Mouse (Mus musculus) left cerebral cortex, adult 8-10 months (tissue): Measurements from ENCODE around the gene Ltbp3. TPM values are rescaled to one million over a fixed set of nuclear protein-coding genes. Genes with fewer than 3 reads are reported as not detected.
A peak's percentile ranks its signal among the peaks of the same experiment; 100 is the strongest.

ENCODE experiments used
- DNase-seq, 2 experiments: peaks; one replicate each; pipeline ENCODE4 v3.0.0; 2022; ENCODE audit warnings: low spot score in 2 of 2
- total RNA-seq, 4 experiments: library from RNA; stranded (reverse); gene quantifications; 2 replicates each; pipeline ENCODE4 v1.2.4; 2022

Gene Ltbp3
- total RNA-seq: 10 to 100 TPM; 35.0 to 42.2 (median 41.3) TPM

DNA sequence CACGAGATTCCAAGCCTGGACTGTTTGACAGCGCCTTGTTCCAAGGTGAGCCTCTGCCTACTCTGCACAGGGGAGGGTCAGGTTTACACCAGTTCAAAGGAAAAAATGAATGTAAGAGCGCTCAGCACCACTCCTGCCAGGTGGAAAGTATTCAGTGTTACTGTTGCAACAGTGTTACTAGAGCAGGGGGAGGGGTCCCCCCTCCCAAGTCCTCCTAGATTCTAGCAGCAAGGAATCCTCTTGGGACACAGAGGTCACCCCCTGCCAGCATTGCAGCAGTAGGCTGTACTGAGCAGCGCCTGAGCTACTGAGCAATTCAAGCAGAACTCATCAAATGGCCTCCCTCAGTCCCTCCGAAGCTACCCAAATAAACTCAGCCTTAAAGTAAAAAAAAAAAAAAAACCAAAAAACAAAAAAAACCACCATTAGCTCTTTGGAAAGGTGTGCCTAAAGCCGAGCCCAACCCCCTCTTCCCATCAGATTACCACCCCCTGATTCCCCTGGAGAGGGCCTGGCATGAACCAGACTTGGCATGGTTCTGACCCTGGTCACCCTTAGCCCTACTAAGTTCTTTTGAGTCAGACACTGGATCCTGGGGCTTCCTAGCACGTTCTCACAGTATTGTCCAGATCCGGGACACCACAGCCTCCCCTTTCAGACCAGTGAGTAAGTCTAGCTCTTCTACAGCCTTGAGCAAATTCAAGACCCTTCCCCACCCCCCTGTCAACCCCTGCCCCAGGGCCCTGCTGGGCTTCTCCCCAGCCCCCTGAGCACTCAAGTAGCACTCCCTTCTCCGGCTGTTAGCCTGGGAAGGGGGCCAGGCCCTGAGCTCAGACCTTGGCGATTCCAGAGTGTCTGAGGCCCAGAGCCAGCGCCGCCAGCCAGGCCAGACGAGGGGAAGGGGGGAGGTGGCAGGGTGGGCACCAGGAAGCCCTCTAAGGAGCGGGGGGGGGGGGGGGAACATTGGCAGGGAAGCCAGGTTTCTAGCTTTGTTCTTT lies at the start of gene Ltbp3:
Gene Ltbp3, plus strand, starts transcription at position 585 of the 998 bp plus-strand sequence.
- no peak for DNase-seq

DNA sequence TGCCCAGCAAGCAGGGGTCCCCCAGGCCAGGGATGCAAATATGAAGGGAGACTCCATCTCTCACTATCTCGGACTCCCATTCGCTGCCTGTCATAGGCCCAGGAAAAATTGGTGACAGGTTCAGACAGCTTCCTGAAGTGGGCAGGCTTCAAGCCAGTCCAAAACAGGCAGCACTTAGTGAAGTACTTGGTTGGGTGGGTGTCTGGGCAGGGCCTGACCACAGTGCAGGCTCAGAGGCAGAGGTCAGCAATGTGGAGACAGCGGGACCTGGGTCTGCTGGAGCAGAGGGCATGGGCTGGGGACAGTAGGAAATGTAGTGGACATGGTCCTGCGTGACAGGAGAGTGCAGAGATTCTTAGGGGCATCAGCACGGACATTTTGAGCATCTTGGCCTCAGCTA lies 49.1 kb upstream of the Ltbp3 start:
- no peak for DNase-seq

DNA sequence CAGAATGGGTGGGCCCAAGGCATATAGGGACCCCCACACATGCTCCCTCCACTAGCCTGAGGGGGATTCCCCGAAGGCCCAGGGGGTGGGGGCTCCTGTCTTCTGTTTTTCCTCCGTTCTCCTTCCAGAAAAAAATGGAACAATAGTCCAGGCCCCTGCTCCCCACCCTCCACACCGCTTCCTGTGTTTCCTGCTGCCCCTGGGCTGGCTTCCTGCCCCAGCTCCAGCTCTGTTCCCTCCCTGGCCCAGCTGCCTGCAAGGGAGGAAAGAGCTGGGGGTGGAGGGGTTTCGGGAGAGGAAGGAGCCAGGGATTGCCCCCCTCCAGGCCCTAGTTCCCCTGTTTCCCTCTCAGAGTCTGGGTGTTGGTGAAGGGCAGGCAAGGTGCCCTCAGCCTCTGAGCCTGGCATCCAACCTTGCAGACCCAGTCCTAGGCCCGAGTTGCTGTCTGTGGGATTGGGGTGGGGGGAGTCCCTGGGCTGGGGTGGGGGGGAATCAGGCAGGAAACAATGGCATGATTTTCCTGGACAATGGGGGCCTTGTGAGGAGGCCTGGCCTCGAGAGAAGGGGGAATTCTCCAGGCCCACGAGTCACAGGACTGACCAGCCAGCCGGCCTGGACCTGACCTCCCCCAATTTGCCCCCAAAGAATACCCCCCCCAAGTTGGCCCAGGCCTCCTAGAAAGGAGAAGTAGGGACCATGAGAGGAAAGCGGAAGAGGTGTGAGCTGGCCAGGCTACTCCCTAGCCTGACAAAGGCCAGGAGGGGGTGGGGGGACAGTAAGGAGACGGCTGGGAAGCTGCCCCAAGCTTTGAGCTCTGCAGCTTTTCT lies 48.4 kb upstream of the Ltbp3 start:
- no peak for DNase-seq

DNA sequence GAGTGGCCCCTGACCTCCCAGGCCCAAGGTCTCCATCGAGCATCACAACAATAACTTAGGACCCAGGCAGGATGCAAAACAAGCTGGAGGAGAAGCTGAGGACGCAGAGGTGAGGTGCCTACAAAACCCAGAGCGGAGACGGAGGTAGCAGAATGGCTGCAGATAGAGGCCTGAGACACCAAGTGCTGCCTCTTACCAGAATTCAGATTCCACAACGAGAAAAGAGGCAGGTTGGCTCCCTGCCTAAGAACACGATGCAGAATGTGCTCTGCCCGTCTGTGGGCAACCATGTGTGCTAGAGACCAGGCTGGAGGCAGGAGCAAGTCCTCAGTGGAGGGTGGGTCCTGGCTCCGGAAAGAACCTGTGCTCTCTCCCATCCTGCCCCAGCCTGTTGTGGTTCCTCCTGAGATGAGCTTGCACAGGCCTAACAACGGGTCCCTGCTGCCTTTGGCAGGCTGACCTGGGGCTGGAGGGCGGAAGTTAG lies 47.7 kb upstream of the Ltbp3 start:
- no peak for DNase-seq

DNA sequence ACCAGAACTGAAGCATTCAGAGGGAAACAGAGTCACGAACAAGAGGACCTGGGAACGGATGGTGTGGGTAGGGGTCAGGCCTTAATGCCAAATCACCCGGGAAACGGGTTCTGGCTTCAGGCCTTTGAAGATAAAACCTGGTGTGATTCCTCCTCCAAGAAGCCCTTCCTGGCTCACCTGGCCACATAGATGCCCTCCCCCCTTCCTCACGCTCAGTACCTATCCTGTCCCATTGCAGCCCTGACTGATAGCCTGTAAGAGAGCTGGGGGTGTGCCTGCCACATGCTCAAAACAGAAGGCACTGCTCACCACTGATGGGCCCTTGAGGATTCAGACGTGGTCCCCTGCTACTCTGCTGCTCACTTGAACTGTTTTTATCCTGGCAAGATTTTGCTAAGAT lies 46.9 kb upstream of the Ltbp3 start:
- no peak for DNase-seq

DNA sequence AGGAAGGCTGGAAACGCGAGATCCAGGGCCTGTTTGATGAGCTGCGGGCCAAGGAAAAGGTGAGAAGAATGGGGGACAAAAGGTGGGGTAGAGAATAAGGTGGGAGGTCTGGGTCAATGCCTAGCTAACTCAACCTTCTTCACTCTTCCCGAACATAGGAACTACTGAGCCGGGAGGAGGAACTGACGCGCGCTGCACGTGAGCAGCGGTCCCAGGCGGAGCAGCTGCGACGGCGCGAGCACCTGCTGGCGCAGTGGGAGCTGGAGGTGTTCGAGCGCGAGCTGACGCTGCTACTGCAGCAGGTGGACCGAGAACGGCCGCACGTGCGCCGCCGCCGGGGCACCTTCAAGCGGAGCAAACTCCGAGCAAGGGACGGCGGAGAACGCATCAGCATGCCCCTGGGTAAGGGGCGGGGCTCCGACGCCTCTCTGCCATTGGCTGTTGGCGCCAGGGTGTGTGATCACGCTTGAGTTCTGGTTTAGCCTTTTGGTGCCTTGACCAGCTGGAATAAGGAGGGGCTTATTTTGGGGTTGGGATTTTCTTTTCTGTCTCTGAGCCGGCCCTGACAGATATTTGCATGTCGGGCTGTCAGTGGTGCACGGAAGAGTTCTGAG lies 44.7 kb upstream of the Ltbp3 start:
- DNase-seq: no peak

DNA sequence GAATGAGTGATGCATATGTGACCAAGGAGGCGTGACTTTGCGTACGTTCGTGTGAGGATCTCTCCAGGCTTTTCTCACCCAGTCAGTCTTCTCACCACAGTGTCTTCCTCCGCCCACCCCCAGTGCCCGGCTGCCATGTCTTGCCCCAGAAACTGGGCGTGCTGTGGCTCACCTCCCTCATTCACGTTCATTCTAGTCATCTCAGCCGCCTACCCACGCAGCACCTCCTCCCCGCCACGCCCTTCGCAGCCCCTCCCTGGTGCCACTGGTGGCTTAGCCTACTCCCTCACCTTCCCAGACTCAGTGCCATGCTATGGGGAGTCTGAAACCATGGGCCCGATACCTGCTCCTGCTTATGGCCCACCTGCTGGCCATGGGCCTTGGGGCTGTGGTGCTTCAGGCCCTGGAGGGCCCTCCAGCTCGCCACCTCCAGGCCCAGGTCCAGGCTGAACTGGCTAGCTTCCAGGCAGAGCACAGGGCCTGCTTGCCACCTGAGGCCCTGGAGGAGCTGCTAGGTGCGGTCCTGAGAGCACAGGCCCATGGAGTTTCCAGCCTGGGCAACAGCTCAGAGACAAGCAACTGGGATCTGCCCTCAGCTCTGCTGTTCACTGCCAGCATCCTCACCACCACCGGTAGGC lies 36.4 kb upstream of the Ltbp3 start, which contains the start of gene Kcnk7:
Gene Kcnk7, plus strand, starts transcription at position 205 of the 638 bp plus-strand sequence.
- DNase-seq: peak in 1 of 2 experiments; percentile 32

DNA sequence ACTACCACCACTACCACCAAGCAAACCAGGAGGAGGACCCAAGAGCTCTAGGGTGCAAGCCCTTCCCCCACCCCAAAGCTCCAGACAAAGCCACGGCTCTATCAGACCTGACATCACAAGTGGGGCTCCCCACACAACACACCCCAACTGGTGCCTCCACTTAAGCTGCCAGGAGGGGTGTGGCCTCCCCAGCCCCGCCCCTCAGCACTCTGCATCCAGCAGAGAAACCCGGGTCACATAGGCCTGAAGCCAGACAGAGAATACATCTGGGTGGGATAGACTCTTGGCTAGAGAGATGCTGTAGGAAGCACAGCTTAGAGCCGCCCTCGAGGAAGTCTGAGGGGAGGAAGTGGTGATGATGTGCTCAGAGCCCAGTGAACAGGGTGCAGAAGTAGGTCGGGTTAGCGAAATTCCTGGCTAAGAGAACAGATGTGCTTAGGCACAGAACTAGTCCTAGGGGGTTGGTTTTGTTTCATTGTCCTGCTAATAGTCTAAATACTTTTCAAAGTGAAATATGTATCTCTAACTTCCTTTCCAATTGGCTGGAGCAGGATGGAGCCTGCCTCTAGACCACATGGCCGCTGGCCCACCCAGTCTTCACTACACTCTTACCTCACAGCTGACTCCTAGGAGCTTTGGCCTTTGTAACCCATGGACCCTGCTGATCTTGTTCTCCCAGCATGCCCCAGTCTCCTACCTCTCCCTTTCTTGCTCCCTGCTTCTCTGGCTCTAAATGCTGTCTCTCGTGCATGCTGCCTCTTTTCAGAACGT lies 35.7 kb upstream of the Ltbp3 start:
- no peak for DNase-seq

DNA sequence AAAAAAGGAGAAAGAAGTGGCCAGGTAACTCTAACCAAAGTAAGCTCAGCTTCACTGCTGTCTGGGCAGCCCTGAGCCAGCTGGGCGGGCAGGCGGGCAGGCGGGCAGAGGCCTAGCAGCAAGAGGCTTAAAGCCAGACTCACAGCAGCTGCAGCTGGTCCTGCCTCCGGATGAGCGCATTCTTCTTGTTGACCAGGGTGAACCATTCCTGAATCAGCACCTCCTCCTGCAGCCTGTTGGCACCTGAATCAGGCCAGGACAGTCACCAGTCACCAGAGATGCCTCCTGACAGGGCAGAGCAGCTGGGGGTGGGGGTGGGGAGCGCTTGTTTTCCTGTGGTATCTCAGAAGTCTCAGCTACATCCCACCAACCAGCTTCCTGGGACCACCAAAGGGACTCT lies 30.6 kb upstream of the Ltbp3 start:
- no peak for DNase-seq

DNA sequence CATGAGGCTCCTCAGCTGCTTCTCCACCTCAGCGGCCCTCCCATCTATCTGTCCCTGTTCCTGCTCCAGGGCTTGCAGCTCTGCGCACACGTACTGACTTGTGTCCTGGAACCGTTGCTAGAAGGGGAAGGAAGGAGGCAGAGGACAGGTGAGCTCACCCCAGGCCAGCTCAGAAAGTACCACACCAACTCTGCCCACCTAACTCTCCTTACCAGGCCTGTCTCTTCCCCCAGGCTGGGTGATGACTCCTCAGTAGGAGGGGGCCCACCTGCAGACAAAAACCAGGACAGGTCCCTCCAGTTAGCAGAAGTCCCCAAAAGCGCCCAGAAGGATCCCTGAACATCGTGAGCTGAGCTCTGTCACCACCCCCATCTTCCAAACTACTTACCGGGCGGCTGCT lies 30.1 kb upstream of the Ltbp3 start:
- DNase-seq: no peak

DNA sequence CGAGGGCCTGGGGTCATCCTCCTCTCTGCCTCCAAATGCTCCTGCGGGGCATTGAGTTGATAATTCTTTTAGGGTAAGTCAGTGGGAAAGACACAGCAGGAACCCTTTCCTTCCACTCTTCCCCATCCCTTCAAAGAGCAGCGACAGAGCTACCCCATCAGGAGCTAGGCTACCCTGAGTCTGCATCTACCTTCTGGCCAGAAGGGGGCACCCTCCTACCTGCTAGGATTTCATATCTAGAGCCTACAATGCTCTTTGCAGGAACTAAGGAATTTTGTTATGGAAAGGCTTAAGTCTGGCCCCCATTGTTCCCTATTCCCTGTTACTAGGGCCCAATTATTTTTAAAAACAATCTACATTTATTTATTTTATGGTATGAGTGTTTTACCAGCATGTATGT lies 29.5 kb upstream of the Ltbp3 start:
- DNase-seq: no peak

DNA sequence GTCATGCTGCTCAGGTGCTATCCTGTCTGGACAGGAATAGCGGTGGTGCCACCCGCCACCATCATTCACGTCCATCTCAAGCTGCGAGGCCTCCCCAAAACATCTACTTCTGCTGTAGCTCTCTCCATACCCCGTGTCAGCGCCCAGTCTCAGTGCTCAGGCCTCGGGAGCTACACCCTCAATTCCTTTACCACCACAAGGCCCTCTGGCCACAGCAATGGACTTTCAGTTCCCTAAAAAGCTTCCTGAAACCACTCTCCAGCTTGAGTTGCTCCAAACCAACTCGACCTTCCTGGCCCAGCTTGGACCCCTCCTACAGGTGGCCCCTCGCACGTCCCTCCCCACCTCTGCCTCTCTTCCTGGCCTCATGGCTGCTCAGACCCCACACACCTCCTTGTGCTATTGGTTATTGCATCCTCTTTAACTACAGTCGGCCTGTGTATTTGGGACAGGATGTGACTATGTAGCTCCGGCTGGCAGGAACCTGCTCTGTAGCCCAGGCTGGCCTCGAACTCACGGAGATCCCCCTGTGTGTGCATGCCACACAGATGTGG lies 28.7 kb upstream of the Ltbp3 start:
- no peak for DNase-seq

DNA sequence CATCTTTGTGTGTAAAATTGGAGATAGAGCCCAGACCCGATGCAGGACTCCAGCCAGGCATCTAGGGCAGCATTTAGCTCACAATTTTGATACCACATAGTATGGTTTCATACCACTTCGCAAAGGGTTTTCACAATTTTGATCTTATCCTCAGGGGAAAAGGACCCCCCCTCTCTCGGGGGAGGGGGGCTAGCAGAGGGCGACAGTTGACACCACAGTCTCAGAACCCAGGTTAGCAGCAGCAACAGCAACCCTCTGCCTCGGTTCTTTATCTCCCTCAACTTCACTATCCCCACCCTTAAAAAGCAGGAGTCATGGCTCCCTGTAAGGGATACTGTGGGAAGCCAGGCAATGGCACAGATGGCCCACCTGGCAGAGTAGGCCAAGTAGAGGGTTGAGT lies 27.4 kb upstream of the Ltbp3 start:
- no peak for DNase-seq

DNA sequence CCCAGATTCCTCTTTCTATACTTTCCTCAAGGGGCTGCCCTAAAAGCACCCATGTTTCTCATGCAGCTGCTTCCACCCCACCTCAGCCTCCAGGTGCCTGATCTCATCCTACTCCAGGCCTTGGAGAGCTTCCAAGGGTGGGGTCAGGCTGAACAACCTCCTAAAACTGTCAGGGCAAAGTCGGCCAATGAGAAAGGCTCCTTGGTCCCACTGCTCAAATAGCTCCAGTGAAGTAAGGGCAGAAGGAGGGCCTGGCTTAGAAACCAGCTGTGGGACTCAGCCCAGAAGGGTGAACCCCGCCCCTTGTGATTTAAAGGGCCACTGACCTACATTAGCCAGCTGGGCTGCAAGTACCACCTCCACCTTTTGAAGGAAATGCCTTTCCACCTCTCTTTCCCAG lies 27.0 kb upstream of the Ltbp3 start:
- DNase-seq: no peak

DNA sequence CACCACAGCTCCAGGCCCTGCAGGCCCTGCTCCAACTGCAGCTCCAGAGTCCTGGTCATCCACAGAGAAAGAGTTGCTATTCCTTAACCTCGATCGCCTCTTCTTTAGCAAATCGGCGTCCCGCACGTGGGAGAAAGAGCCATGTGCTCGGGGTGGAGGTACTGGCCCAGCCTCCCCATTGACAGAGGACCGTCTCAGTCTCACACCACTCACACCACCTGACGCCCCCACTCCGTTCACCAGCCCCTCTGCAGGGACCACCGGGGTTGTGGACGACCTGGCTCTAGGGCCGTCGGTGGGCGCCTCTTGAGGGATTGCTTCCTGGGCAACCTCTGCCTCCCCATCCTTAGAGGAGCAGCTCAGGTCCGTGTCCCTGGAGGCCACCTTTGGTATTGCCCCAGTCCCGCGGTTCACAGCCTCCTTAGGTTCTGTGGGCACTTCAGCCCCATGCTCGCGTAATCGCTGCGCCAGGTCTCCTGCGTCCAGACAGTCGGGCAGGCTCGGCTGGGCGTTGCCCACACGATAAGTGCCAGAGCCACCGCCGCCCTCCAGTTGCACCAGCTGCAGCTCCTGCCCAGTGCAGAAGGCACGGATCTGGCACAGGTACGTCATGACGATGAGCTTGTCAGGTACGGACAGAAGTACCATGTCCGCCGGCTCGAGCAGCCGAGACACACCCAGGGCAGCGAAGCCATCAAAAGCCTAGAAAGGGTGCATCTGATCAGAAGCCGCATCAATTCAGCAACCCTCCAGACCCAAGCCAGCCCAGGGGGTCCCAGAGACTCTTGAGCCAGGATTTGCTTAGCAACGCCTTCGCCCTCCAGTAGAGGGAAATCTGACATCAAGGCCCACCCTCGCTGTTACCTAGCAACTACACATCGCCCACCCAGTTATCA lies 24.7 kb upstream of the Ltbp3 start:
- DNase-seq: no peak

DNA sequence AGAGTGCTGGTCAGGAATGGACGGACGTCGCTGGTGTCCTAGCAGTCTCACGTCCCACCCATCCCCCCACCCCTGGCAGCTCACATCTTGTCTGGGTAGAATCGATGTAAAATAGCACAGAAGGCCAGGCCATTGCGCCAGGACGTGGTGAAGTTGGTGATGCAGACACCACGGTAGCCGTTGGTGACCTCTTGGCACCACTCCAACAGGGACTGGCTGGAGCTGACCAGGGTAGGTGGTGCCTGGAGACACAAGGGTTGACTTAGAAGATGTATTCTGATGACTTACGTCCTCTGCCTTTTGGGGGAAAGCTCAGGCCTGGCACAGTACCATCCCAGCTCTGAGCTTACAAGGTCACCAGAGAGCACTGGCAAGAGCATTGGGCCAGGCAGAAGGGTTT lies 23.7 kb upstream of the Ltbp3 start:
- no peak for DNase-seq

DNA sequence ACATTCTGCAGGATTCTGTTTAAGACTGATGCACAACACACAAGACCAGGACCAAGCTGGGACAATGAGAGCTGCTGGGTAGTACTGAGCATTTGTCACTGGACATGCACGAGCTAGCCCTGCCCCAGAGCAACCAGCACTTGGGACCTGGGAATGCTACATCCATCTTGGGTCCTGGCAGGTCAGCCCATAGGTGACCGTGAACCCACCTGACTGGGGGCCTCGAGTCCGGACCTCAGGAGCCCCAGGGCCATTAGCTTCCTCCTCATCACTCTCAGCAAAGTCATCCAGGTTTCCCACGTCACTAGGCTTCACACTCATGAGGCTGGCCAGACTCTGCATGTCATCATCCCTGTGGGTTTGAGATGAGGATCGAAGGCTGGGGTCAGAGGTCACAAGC lies 19.5 kb upstream of the Ltbp3 start:
- DNase-seq: no peak

DNA sequence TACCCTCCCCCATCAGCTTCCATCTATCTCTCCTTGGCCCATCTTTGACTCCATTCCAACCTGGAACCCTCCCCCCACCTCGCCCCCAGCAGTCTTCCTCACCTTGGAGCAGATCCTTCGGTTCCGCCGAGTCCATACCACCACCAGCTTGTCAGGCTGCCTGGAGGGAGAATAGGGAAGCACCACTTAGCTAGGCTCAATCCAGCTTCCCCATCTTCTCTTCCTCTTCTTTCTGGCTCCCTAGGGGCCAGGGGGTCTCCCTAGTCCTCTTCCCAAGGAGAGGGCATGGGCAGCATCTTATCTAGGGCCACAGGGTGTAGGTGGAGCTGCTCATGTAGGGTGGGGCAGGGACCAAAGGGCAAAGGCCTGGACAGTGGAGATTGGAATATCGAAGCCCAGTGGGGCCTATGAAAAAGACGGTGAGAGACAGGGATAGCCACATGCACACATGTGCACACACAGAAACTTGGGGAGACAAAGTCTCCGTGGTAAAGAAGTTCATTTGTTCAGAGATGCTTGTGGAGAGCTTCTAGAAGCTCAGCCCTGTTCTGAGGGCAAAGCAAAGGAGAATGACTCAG lies 17.8 kb upstream of the Ltbp3 start:
- DNase-seq: no peak
